ENCODE assay signal across 15 mouse cellular contexts in the genomic region with DNA sequence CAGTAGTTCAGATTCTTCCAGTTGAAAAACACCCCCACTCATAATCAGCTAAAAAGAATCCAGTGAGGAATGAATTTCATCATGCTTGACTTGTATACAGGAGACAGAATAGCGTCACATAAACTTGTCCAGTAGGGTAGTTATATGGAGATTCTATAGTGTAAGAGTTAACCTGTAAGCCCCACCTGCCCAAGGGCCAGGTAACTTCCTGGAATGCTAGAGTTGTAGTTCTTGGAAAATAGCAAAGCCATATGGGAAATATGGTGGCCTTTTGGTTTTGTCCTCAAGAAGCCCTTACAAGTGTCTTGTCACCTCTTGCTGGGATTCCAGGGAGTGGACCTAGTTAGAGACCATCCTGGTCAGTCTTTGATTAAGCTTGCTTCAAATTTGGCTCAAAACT. TPM values are rescaled to one million over a fixed set of nuclear protein-coding genes. Genes with fewer than 3 reads are reported as not detected.
A peak's percentile ranks its signal among the peaks of the same experiment; 100 is the strongest.
DNase-seq lines count a peak whose midpoint lies in the region; ATAC-seq and TF ChIP-seq lines count a peak whose summit lies in the region.
"Had no signal": no experiment of that assay in that cellular context is flagged by ENCODE, and none has a peak within 500 bp of the region (broad histone marks: within the 10 kb centered on the region; RNA-seq: fewer than 3 reads in every experiment).

No protein-coding gene starts in this region.

- no peak for TF ChIP-seq CTCF in kidney, adult 2 months (conservative IDR thresholded peaks at IDR 0.05; ENCODE audit: insufficient read depth, insufficient read length, low read depth, low read length)
- no peak for TF ChIP-seq CTCF in lung, postnatal 0 days (IDR thresholded peaks at IDR 0.05)

- no peaks in the 10 kb centered on the region for H3K36me3 ChIP-seq in embryonic facial prominence, embryonic 12.5 days
- H3K36me3 ChIP-seq in embryonic facial prominence, embryonic 10.5 days (replicated peaks) = no peaks in the 10 kb centered on the region
- H3K36me3 ChIP-seq in kidney, adult 2 months (ENCODE audit: control insufficient read depth, insufficient read depth, low read length) = no peaks in the 10 kb centered on the region
- no peaks in the 10 kb centered on the region for H3K36me3 ChIP-seq in lung, postnatal 0 days (ENCODE audit: insufficient read depth, low read length)
- H3K36me3 ChIP-seq: hindbrain, embryonic 13.5 days; midbrain, embryonic 13.5 days had no signal

- no peak for TF ChIP-seq POLR2A in kidney, adult 2 months (IDR thresholded peaks at IDR 0.05; ENCODE audit: low read depth, low read length)

- no peak for DNase-seq in embryonic facial prominence, embryonic 10.5 days (ENCODE audit: low spot score)
- DNase-seq in kidney, adult 2 months = peak; percentile 27
- DNase-seq in kidney, postnatal 36 days = no peak
- peak; percentile 23 for DNase-seq in lung, postnatal 0 days (ENCODE audit: low spot score)
- DNase-seq in lung, postnatal 10 days = no peak
- DNase-seq in yolk sac, embryonic 10.5 days (ENCODE audit: low spot score) = peak; percentile 29
- DNase-seq in left cerebral cortex, adult 9 months (ENCODE audit: low spot score in 2 of 2) = no peak
- DNase-seq: cerebellum, adult 2 months had no signal

- no peak overlapping the region for H3K4me3 ChIP-seq in embryonic facial prominence, embryonic 12.5 days
- H3K4me3 ChIP-seq in embryonic facial prominence, embryonic 10.5 days = no peak overlapping the region
- H3K4me3 ChIP-seq in kidney, adult 2 months (ENCODE audit: insufficient read depth, low read depth, low read length) = no peak overlapping the region
- H3K4me3 ChIP-seq in lung, postnatal 0 days (ENCODE audit: low read depth, low read length) = no peak overlapping the region
- H3K4me3 ChIP-seq: hindbrain, embryonic 13.5 days; midbrain, embryonic 13.5 days had no signal

- no peaks in the 10 kb centered on the region for H3K9me3 ChIP-seq in embryonic facial prominence, embryonic 12.5 days
- H3K9me3 ChIP-seq in embryonic facial prominence, embryonic 10.5 days = no peaks in the 10 kb centered on the region
- H3K9me3 ChIP-seq in lung, postnatal 0 days (ENCODE audit: low read length) = no peaks in the 10 kb centered on the region
- H3K9me3 ChIP-seq: hindbrain, embryonic 13.5 days; midbrain, embryonic 13.5 days had no signal

- no peak for ATAC-seq in embryonic facial prominence, embryonic 12.5 days (ENCODE audit: insufficient number of reproducible peaks, insufficient read depth, low FRiP score, low TSS enrichment)
- no peak for ATAC-seq in lung, postnatal 0 days

- no peak overlapping the region for H3K4me2 ChIP-seq in embryonic facial prominence, embryonic 12.5 days (replicated peaks)
- H3K4me2 ChIP-seq in lung, postnatal 0 days (replicated peaks; ENCODE audit: low read depth, low read length) = no peak overlapping the region
- H3K4me2 ChIP-seq: hindbrain, embryonic 13.5 days; midbrain, embryonic 13.5 days had no signal

- H3K4me1 ChIP-seq in embryonic facial prominence, embryonic 12.5 days = peaks cover 11% of the 10 kb centered on the region; the same call in 1 of the 2 replicates
- peaks cover 10% of the 10 kb centered on the region for H3K4me1 ChIP-seq in embryonic facial prominence, embryonic 10.5 days
- peaks cover 39% of the 10 kb centered on the region; the same call in 1 of the 2 replicates for H3K4me1 ChIP-seq in kidney, adult 2 months (ENCODE audit: control insufficient read depth, insufficient read depth, low read length)
- peaks cover 6% of the 10 kb centered on the region; the same call in 1 of the 2 replicates for H3K4me1 ChIP-seq in lung, postnatal 0 days (ENCODE audit: insufficient read depth, low read depth, low read length)
- H3K4me1 ChIP-seq: midbrain, embryonic 13.5 days had no signal

- no peaks in the 10 kb centered on the region for H3K27me3 ChIP-seq in embryonic facial prominence, embryonic 12.5 days
- H3K27me3 ChIP-seq in embryonic facial prominence, embryonic 10.5 days (replicated peaks; ENCODE audit: low read depth, poor library complexity, severe bottlenecking) = no peaks in the 10 kb centered on the region
- H3K27me3 ChIP-seq in kidney, adult 2 months (replicated peaks; ENCODE audit: control insufficient read depth, insufficient read depth, low read length) = no peaks in the 10 kb centered on the region
- H3K27me3 ChIP-seq in lung, postnatal 0 days (replicated peaks; ENCODE audit: insufficient read depth, low read length) = no peaks in the 10 kb centered on the region
- H3K27me3 ChIP-seq: midbrain, embryonic 13.5 days had no signal

- H3K27ac ChIP-seq in embryonic facial prominence, embryonic 12.5 days = 0 out of 2 replicates have a peak overlapping the region, but pooled peaks have one; percentile 23
- no peak overlapping the region for H3K27ac ChIP-seq in embryonic facial prominence, embryonic 10.5 days (replicated peaks)
- peak overlapping the region; percentile 85 for H3K27ac ChIP-seq in kidney, adult 2 months (ENCODE audit: insufficient read depth, low read depth, low read length)
- H3K27ac ChIP-seq in lung, postnatal 0 days (ENCODE audit: low read length) = peak overlapping the region; percentile 63
- H3K27ac ChIP-seq: hindbrain, embryonic 13.5 days; midbrain, embryonic 13.5 days had no signal

- WGBS in embryonic facial prominence, embryonic 12.5 days = 96% methylated on average over 1 of the region's 1 CpGs
- WGBS in embryonic facial prominence, embryonic 10.5 days = 86% methylated on average over 1 of the region's 1 CpGs
- 56% methylated on average over 1 of the region's 1 CpGs for WGBS in kidney, adult 2 months
- 53% methylated on average over 1 of the region's 1 CpGs for WGBS in lung, postnatal 0 days

- no peak overlapping the region for H3K9ac ChIP-seq in embryonic facial prominence, embryonic 12.5 days
- H3K9ac ChIP-seq in lung, postnatal 0 days (replicated peaks; ENCODE audit: low read depth) = no peak overlapping the region
- H3K9ac ChIP-seq: forebrain, postnatal 0 days; hindbrain, embryonic 13.5 days; midbrain, embryonic 13.5 days had no signal

- no peak for TF ChIP-seq EP300 in lung, postnatal 0 days (IDR thresholded peaks at IDR 0.05)

RNA-seq across cellular contexts. Expression of a gene that starts 41.8 kb away (rescaled TPM):
- 379 and 392 TPM in 2 replicates for polyA plus RNA-seq in embryonic facial prominence, embryonic 12.5 days (2016; fragmentation: Nextera tagmentation; extraction: Ambion mirVana)
- polyA plus RNA-seq in embryonic facial prominence, embryonic 10.5 days (2016; fragmentation: Nextera tagmentation; extraction: Ambion mirVana) = 118 and 146 TPM in 2 replicates
- polyA plus RNA-seq in kidney, adult 2 months (2012; rRNA removed) = 83.6 and 104 TPM in 2 replicates
- polyA plus RNA-seq in lung, postnatal 0 days (2015; fragmentation: Nextera tagmentation; extraction: Ambion mirVana) = 395 and 447 TPM in 2 replicates

RNA-seq across cellular contexts. Expression of a gene that starts 55.9 kb away (rescaled TPM):
- polyA plus RNA-seq in embryonic facial prominence, embryonic 12.5 days (2016; fragmentation: Nextera tagmentation; extraction: Ambion mirVana) = not detected in 2 replicates
- polyA plus RNA-seq in embryonic facial prominence, embryonic 10.5 days (2016; fragmentation: Nextera tagmentation; extraction: Ambion mirVana) = not detected in 2 replicates
- polyA plus RNA-seq in kidney, adult 2 months (2012; rRNA removed) = not detected in 2 replicates
- polyA plus RNA-seq in lung, postnatal 0 days (2015; fragmentation: Nextera tagmentation; extraction: Ambion mirVana) = not detected in 2 replicates
- polyA plus RNA-seq: brain, embryonic 14.5 days; cerebellum, adult 2 months; forebrain, postnatal 0 days; hindbrain, embryonic 13.5 days; limb, embryonic 14.5 days; midbrain, embryonic 13.5 days; urinary bladder, adult 2 months had no signal

Comparison
In these comparisons a context has a peak if more than half of its experiments do, and no peak if none do; other contexts are left out.
1. DNase-seq: peak in kidney, adult 2 months (single experiment), lung, postnatal 0 days (single experiment) and yolk sac, embryonic 10.5 days (single experiment); none in embryonic facial prominence, embryonic 10.5 days (single experiment), kidney, postnatal 36 days (0 of 2), lung, postnatal 10 days (single experiment) and left cerebral cortex, adult 9 months (0 of 2).